Mouse (Mus musculus): ENCODE data around the gene Pigo. TPM values are rescaled to one million over a fixed set of nuclear protein-coding genes. Genes with fewer than 3 reads are reported as not detected.

The Pigo gene
- total RNA-seq, 2 experiments from 2014 or later: 19.3 to 25.1 TPM

GRCm38 (mm10) chr4:43038567-43039495, 13.2 kb upstream of the Pigo start:
- peak; percentile 54 to 69 for DNase-seq
- intact Hi-C loops (cut with DNase I): loop anchor here (10.0 kb wide), 1 partner anchor 526 kb away; the partner anchor contains the start of genes Creb3 and Tln1

GRCm38 (mm10) chr4:43037860-43038566, 12.4 kb upstream of the Pigo start:
- no peak for DNase-seq
- intact Hi-C loops (cut with DNase I): loop anchor here (10.0 kb wide), 1 partner anchor 527 kb away; the partner anchor contains the start of genes Creb3 and Tln1

- DNase-seq: no peak
- intact Hi-C loops (cut with DNase I): loop anchor here (10.0 kb wide), 1 partner anchor 528 kb away; the partner anchor contains the start of genes Creb3 and Tln1
These were observed 10.7 kb upstream of the Pigo start for GRCm38 (mm10) chr4:43036356-43036755.

- no peak for DNase-seq
- intact Hi-C loops (cut with DNase I): loop anchor here (10.0 kb wide), 1 partner anchor 529 kb away; the partner anchor contains the start of genes Creb3 and Tln1
These were observed 10.2 kb upstream of the Pigo start for GRCm38 (mm10) chr4:43035851-43036250.

- intact Hi-C loops (cut with DNase I): loop anchor here (10.0 kb wide), 1 partner anchor 531 kb away; the partner anchor contains the start of genes Creb3 and Tln1
- no peak for DNase-seq
These were observed 7.9 kb upstream of the Pigo start for GRCm38 (mm10) chr4:43033481-43033880.

GRCm38 (mm10) chr4:43032501-43032900, 6.9 kb upstream of the Pigo start:
- intact Hi-C loops (cut with DNase I): loop anchor here (10.0 kb wide), 1 partner anchor 532 kb away; the partner anchor contains the start of genes Creb3 and Tln1
- no peak for DNase-seq

- intact Hi-C loops (cut with DNase I): loop anchor here (10.0 kb wide), 1 partner anchor 533 kb away; the partner anchor contains the start of genes Creb3 and Tln1
- peak; percentile 94 to 96 for DNase-seq
These were observed 5.8 kb upstream of the Pigo start, which contains the start of gene Stoml2 for GRCm38 (mm10) chr4:43031237-43031995. Stoml2 (minus strand) TSS chr4:43031710.

GRCm38 (mm10) chr4:43030780-43031230, 5.2 kb upstream of the Pigo start:
- intact Hi-C loops (cut with DNase I): loop anchor here (10.0 kb wide), 1 partner anchor 534 kb away; the partner anchor contains the start of genes Creb3 and Tln1
- no peak for DNase-seq

GRCm38 (mm10) chr4:43030352-43030751, 4.7 kb upstream of the Pigo start:
- intact Hi-C loops (cut with DNase I): loop anchor here (10.0 kb wide), 1 partner anchor 534 kb away; the partner anchor contains the start of genes Creb3 and Tln1
- DNase-seq: no peak

- intact Hi-C loops (cut with DNase I): loop anchor here (10.0 kb wide), 1 partner anchor 535 kb away; the partner anchor contains the start of genes Creb3 and Tln1
- no peak for DNase-seq
These were observed 4.1 kb upstream of the Pigo start for GRCm38 (mm10) chr4:43029749-43030148.

GRCm38 (mm10) chr4:43029121-43029520, 3.5 kb upstream of the Pigo start:
- intact Hi-C loops (cut with DNase I): no loop called here
- DNase-seq: no peak

- no peak for DNase-seq
- intact Hi-C loops (cut with DNase I): loop anchor here (1.0 kb wide), 1 partner anchor 19 kb away; no protein-coding TSS in a partner anchor
These were observed 946 bp downstream of the Pigo start for GRCm38 (mm10) chr4:43024673-43025072.

- no peak for DNase-seq
- intact Hi-C loops (cut with DNase I): no loop called here
These were observed 4.3 kb downstream of the Pigo start for GRCm38 (mm10) chr4:43021341-43021740.

GRCm38 (mm10) chr4:43020876-43021275, 4.7 kb downstream of the Pigo start:
- DNase-seq: no peak
- intact Hi-C loops (cut with DNase I): no loop called here

GRCm38 (mm10) chr4:43019641-43020465, 5.8 kb downstream of the Pigo start:
- peak in 1 of 2 experiments; percentile 38 for DNase-seq
- intact Hi-C loops (cut with DNase I): no loop called here

- DNase-seq: no peak
- intact Hi-C loops (cut with DNase I): no loop called here
These were observed 6.4 kb downstream of the Pigo start for GRCm38 (mm10) chr4:43019176-43019575.

- DNase-seq: no peak
- intact Hi-C loops (cut with DNase I): no loop called here
These were observed 7.5 kb downstream of the Pigo start for GRCm38 (mm10) chr4:43018156-43018555.

- intact Hi-C loops (cut with DNase I): no loop called here
- no peak for DNase-seq
These were observed 13.5 kb downstream of the Pigo start for GRCm38 (mm10) chr4:43012091-43012490.
